Mouse (Mus musculus): Measurements from ENCODE around the gene Insl5.

The Insl5 gene

DNA sequence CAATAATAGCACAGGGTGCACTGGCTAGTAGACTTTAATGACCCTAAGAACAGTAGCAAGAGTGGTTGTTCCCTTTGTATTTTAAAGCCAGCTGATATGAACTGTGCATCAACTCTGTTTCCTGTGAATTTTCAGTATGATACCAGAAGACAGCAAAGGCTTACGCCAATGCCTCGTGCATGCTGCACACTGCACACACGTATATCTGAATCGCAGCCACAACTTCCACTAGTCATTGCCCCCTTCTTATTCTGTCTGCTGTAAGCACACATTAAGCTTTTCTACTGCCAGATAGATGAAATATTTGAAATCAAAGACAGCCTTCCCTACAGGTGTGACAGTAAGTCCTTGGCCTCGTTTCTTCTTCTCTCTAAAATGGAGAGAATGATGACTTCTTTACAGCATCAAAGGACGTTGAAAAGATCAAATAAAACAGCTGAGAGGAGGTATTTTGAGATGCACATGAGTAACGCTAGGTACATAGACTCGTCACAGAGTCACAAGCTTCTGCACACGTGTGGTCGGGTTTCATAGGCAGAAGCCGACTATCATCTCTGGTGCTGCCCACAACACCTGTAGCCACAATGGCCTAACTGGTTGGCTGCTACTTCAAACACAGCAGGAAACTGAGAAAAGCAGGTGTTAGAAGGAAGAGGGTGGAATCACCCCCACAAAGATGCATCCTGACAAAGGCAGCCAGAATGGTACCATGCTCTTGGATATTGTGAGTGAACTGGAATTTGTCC lies 35.9 kb downstream of the Insl5 start:
- no peak for DNase-seq (ENCODE audit: inconsistent age in 2 of 2, low spot score in 1 of 2)

- DNase-seq (ENCODE audit: inconsistent age in 2 of 2, low spot score in 1 of 2), result no peak
Measured at GRCm38 (mm10) chr4:102990016-102990415, 36.6 kb downstream of the Insl5 start.

DNA sequence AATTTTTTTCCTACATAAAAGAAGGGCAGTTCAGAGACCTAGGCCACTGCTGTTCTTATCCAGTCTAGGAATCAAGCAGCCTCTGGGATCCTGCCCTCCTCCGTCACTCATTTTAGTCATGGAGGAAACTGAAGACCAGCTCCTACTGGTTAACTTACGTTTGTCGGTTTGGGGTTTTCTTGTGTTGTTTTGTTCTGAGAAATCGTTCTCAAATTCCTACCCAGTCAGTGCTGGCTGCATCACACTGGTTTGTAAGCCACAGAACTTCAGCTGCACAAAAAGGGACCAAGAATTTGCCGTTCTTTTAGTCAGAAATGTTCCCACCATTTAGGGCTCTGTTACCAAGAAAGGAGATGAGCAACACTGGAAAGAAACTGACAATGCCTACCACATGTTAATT lies 37.3 kb downstream of the Insl5 start:
- DNase-seq (ENCODE audit: inconsistent age in 2 of 2, low spot score in 1 of 2), result no peak

GRCm38 (mm10) chr4:102988526-102988925 lies 38.1 kb downstream of the Insl5 start:
- DNase-seq (ENCODE audit: inconsistent age in 2 of 2, low spot score in 1 of 2), result no peak

GRCm38 (mm10) chr4:102987756-102988155 lies 38.9 kb downstream of the Insl5 start:
- DNase-seq (ENCODE audit: inconsistent age in 2 of 2, low spot score in 1 of 2), result no peak

GRCm38 (mm10) chr4:102987325-102987724 lies 39.3 kb downstream of the Insl5 start:
- DNase-seq (ENCODE audit: inconsistent age in 2 of 2, low spot score in 1 of 2), result no peak

DNA sequence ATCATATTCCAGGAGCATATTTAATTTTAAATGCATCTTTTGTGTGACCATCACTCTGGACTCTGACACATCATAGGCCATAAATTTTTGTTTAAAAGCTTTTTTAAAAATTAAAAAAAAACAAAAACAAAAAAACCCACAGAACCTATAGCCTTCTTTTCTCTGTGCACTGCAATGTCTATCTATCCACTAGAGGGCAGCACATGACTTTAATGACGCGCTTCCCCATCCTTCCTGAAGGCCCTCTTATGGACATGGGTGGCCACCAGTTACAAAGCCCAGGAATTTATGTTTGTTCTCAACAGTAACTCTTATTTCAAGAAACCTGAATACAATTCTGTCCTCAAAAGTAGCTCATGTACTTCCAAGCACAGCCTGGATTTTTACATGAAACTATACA lies 39.7 kb downstream of the Insl5 start:
- DNase-seq (ENCODE audit: inconsistent age in 2 of 2, low spot score in 1 of 2), result peak; percentile 24 to 77

DNA sequence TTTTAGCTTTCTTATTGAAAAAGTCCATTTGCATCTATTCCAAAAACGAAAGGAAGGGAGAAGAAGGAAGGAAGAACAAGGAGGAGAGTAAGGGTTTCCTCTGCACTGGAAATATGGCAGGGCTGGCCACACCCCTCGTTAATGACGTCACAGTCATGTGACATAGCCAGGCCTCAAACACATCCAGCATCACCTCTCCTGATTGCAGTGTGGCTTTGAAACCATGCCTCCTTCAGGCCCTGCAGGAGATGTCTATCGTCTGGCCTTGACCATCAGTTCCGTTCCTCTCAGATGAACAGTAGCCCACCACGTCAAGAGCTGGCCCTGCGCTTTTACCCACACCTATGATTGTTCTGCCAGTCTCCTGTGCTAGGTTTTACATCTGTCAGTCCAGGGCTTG lies 40.5 kb downstream of the Insl5 start:
- DNase-seq (ENCODE audit: inconsistent age in 2 of 2, low spot score in 1 of 2), result no peak

GRCm38 (mm10) chr4:102981709-102982108 lies 44.9 kb downstream of the Insl5 start:
- DNase-seq (ENCODE audit: inconsistent age in 2 of 2, low spot score in 1 of 2), result no peak

DNA sequence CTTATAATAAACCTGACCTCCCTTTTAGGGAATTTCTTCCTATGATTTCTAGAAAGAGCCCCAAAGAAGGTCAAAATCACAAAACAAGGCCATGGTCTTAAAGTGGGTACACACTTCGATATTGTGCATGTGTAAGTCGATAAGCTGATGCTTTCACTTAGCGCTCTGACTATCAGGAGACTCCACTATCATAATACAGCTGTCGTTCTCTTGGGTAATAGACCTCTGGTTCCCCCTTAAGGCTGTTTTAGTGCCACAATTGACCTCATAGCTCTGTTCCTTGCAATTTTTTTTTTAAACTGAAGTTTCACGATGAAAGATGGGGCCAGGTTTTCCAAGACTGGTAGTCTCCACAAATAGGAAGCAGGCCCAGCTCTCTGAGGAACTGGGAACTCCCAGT lies 47.3 kb downstream of the Insl5 start:
- no peak for DNase-seq (ENCODE audit: inconsistent age in 2 of 2, low spot score in 1 of 2)

DNA sequence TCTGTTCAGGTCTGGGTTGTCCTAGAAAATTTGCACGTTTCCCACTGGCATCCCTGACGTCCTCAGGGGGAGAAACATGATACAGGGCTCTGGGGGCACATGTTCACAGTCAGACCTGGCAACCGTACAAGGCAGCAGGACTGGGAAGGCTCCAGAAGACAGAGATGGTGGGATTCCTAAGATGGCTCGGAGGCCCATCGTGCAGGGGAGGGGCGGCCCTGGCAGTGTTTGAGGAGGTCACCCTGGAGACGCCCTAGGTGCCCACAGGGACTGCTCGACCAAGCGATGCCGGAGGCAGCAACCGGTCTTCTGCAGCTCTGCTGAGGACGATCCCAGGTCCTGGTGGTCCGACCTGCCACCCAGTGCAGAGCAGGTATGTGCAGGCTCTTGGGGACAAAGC lies 48.2 kb downstream of the Insl5 start, which contains the start of gene Tctex1d1:
TSS of gene Tctex1d1 (plus strand) at position 167 of the 400 bp plus-strand sequence.
- DNase-seq (ENCODE audit: inconsistent age in 2 of 2, low spot score in 1 of 2), result peak in 1 of 2 experiments; percentile 31

GRCm38 (mm10) chr4:102977778-102978321 lies 48.8 kb downstream of the Insl5 start:
- DNase-seq (ENCODE audit: inconsistent age in 2 of 2, low spot score in 1 of 2), result no peak

GRCm38 (mm10) chr4:102976290-102977275 lies 50.1 kb downstream of the Insl5 start:
- no peak for DNase-seq (ENCODE audit: inconsistent age in 2 of 2, low spot score in 1 of 2)

DNA sequence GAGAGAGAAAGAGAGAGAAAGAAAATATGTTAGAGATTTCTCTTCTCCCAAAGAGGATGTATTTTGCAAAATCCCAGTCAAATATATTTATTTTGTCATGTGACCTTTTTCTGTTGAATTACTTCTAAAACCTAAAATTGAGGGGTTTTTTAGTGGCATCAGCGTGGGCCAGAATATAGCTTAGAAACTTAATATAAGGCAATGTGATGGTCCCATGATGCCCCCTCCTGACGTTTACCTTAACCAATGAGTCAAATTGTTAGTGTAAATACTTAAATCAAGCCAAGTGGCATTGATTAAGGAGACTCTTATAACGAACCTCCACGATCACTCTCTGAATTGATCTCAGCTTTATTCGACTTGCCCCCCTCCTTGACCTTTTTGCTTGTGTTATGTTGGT lies 52.5 kb downstream of the Insl5 start:
- no peak for DNase-seq (ENCODE audit: inconsistent age in 2 of 2, low spot score in 1 of 2)

DNA sequence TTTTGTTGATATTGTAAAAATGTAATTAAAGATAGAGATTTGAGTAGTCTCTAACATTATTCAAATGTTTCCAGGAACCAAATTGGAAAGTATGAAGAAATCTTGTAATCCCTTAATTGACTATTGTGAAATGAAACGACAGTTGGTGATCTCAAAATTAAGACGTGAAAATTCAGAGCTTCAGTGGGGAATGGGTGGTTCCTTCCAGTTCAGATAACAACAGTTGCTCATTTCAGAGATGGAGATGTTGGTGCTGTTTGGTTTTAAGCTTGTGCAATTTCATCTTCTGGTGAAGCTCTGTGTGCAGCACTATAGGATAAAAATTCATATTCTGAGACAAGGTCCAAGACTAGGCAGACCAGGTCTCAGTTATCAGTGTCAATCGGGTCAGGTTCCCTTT lies 54.6 kb downstream of the Insl5 start:
- no peak for DNase-seq (ENCODE audit: inconsistent age in 2 of 2, low spot score in 1 of 2)

DNA sequence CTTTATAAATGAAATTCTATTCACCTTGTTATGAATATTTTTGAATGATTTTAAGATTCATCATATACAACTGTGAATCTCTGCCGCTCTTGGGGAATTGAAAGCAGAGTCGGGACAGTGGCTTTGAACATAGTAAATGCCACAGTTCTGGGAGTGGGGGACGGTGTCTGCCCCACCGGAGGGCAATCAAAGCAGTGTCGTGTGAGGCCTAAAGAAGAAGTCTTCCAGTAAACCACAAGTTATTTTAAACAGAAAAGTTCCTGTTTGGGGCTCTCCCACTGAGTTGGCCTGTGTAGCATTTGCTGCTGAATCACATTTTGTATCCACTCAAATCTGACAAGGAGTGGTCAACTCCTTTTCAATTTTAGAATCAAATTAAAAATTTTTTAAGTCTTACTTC lies 55.5 kb downstream of the Insl5 start:
- no peak for DNase-seq (ENCODE audit: inconsistent age in 2 of 2, low spot score in 1 of 2)

- no peak for DNase-seq (ENCODE audit: inconsistent age in 2 of 2, low spot score in 1 of 2)
Measured at GRCm38 (mm10) chr4:102969599-102969998, 57.0 kb downstream of the Insl5 start.
